Mouse (Mus musculus): ENCODE results near the gene Anks6. TPM values are rescaled to one million over a fixed set of nuclear protein-coding genes. Genes with fewer than 3 reads are reported as not detected.

The Anks6 gene
- polyA plus RNA-seq, 2 experiments = 6.5 to 14.9 TPM

GRCm38 (mm10) chr4:46997969-46998368, 59.3 kb downstream of the Anks6 start:
- Histone ChIP-seq H3K9me3 (ENCODE audit: control insufficient read depth, low read length) (no peaks in the 10 kb centered on the region), H3K9ac (ENCODE audit: low read depth, low read length, severe bottlenecking) (no peak overlapping the region), H3K4me1 (ENCODE audit: control insufficient read depth, insufficient read depth, low read length) (no peaks in the 10 kb centered on the region), H3K27me3 (ENCODE audit: control insufficient read depth, insufficient read depth, low read length) (peaks cover 16% of the 10 kb centered on the region), H3K4me2 (replicated peaks; ENCODE audit: low read depth, low read length, severe bottlenecking) (no peak overlapping the region), H3K36me3 (ENCODE audit: control insufficient read depth, insufficient read depth, low read length) (no peaks in the 10 kb centered on the region), H3K4me3 (replicated peaks; ENCODE audit: low read length) (no peak overlapping the region), H3K27ac (replicated peaks; ENCODE audit: low read depth, low read length) (no peak overlapping the region)
- TF ChIP-seq POLR2A (IDR thresholded peaks at IDR 0.05; ENCODE audit: borderline replicate concordance, extremely low read depth, insufficient read depth, insufficient read length) = no peak
- 83% methylated on average over 2 of the region's 2 CpGs for WGBS
- DNase-seq (ENCODE audit: low spot score) = no peak
- no peak for ATAC-seq (ENCODE audit: low FRiP score, low read depth)

GRCm38 (mm10) chr4:46992827-46993473, 64.3 kb downstream of the Anks6 start:
- no peaks in the 10 kb centered on the region for H3K36me3 ChIP-seq (ENCODE audit: control insufficient read depth, insufficient read depth, low read length)
- no peak for TF ChIP-seq POLR2A (IDR thresholded peaks at IDR 0.05; ENCODE audit: borderline replicate concordance, extremely low read depth, insufficient read depth, insufficient read length)
- DNase-seq (ENCODE audit: low spot score) (peak; percentile 75), ATAC-seq (ENCODE audit: low FRiP score, low read depth) (no peak)
- 5% methylated on average over 8 of the region's 8 CpGs for WGBS
- H3K4me2 ChIP-seq (replicated peaks; ENCODE audit: low read depth, low read length, severe bottlenecking) = no peak overlapping the region
- no peak overlapping the region for H3K27ac ChIP-seq (replicated peaks; ENCODE audit: low read depth, low read length)
- no peak overlapping the region for H3K4me3 ChIP-seq (replicated peaks; ENCODE audit: low read length)
- H3K9ac ChIP-seq (ENCODE audit: low read depth, low read length, severe bottlenecking) = no peak overlapping the region
- H3K4me1 ChIP-seq (ENCODE audit: control insufficient read depth, insufficient read depth, low read length) = no peaks in the 10 kb centered on the region
- peaks cover 60% of the 10 kb centered on the region for H3K27me3 ChIP-seq (ENCODE audit: control insufficient read depth, insufficient read depth, low read length)
- no peaks in the 10 kb centered on the region for H3K9me3 ChIP-seq (ENCODE audit: control insufficient read depth, low read length)

GRCm38 (mm10) chr4:46991959-46992316, 65.3 kb downstream of the Anks6 start:
- WGBS = 1% methylated on average over 29 of the region's 31 CpGs
- Histone ChIP-seq H3K4me2 (replicated peaks; ENCODE audit: low read depth, low read length, severe bottlenecking) (peak overlapping the region; percentile 92), H3K27ac (replicated peaks; ENCODE audit: low read depth, low read length) (no peak overlapping the region), H3K36me3 (ENCODE audit: control insufficient read depth, insufficient read depth, low read length) (no peaks in the 10 kb centered on the region), H3K4me3 (replicated peaks; ENCODE audit: low read length) (peak overlapping the region; percentile 49), H3K9ac (ENCODE audit: low read depth, low read length, severe bottlenecking) (0 out of 2 replicates have a peak overlapping the region, but pooled peaks have one; percentile 7), H3K27me3 (ENCODE audit: control insufficient read depth, insufficient read depth, low read length) (peaks cover 60% of the 10 kb centered on the region), H3K4me1 (ENCODE audit: control insufficient read depth, insufficient read depth, low read length) (no peaks in the 10 kb centered on the region), H3K9me3 (ENCODE audit: control insufficient read depth, low read length) (no peaks in the 10 kb centered on the region)
- ATAC-seq (ENCODE audit: low FRiP score, low read depth) (no peak), DNase-seq (ENCODE audit: low spot score) (no peak)
- TF ChIP-seq POLR2A (IDR thresholded peaks at IDR 0.05; ENCODE audit: borderline replicate concordance, extremely low read depth, insufficient read depth, insufficient read length) = no peak

- H3K27ac ChIP-seq (replicated peaks; ENCODE audit: low read depth, low read length) = no peak within 1 kb of the TSS
- H3K4me2 ChIP-seq (replicated peaks; ENCODE audit: low read depth, low read length, severe bottlenecking) = peak within 1 kb of the TSS; percentile 92
- H3K9ac ChIP-seq (ENCODE audit: low read depth, low read length, severe bottlenecking) = 0 out of 2 replicates have a peak within 1 kb of the TSS, but pooled peaks have one; percentile 7
- WGBS = 1% methylated on average over 69 of the region's 134 CpGs
- H3K27me3 ChIP-seq (ENCODE audit: control insufficient read depth, insufficient read depth, low read length) = peaks cover 60% of the 10 kb centered on the region
- no peaks in the 10 kb centered on the region for H3K36me3 ChIP-seq (ENCODE audit: control insufficient read depth, insufficient read depth, low read length)
- H3K4me1 ChIP-seq (ENCODE audit: control insufficient read depth, insufficient read depth, low read length) = no peaks in the 10 kb centered on the region
- no peak for TF ChIP-seq POLR2A (IDR thresholded peaks at IDR 0.05; ENCODE audit: borderline replicate concordance, extremely low read depth, insufficient read depth, insufficient read length)
- peak within 1 kb of the TSS; percentile 49 for H3K4me3 ChIP-seq (replicated peaks; ENCODE audit: low read length)
- no peak for ATAC-seq (ENCODE audit: low FRiP score, low read depth)
- no peak for DNase-seq (ENCODE audit: low spot score)
- no peaks in the 10 kb centered on the region for H3K9me3 ChIP-seq (ENCODE audit: control insufficient read depth, low read length)
Observed at GRCm38 (mm10) chr4:46991016-46991958, 65.9 kb downstream of the Anks6 start, which contains the start of gene Gabbr2. Gene Gabbr2, minus strand, starts transcription at chr4:46991873.

GRCm38 (mm10) chr4:46990281-46991015, 66.8 kb downstream of the Anks6 start:
- peak; percentile 18 for DNase-seq (ENCODE audit: low spot score)
- Histone ChIP-seq H3K4me3 (replicated peaks; ENCODE audit: low read length) (peak overlapping the region; percentile 49), H3K9me3 (ENCODE audit: control insufficient read depth, low read length) (no peaks in the 10 kb centered on the region), H3K27me3 (ENCODE audit: control insufficient read depth, insufficient read depth, low read length) (peaks cover 60% of the 10 kb centered on the region), H3K36me3 (ENCODE audit: control insufficient read depth, insufficient read depth, low read length) (no peaks in the 10 kb centered on the region), H3K9ac (ENCODE audit: low read depth, low read length, severe bottlenecking) (no peak overlapping the region), H3K4me1 (ENCODE audit: control insufficient read depth, insufficient read depth, low read length) (no peaks in the 10 kb centered on the region), H3K4me2 (replicated peaks; ENCODE audit: low read depth, low read length, severe bottlenecking) (peak overlapping the region; percentile 92; the same call in 1 of the 2 replicates), H3K27ac (replicated peaks; ENCODE audit: low read depth, low read length) (no peak overlapping the region)
- WGBS = 4% methylated on average over 29 of the region's 29 CpGs
- no peak for TF ChIP-seq POLR2A (IDR thresholded peaks at IDR 0.05; ENCODE audit: borderline replicate concordance, extremely low read depth, insufficient read depth, insufficient read length)
- no peak for ATAC-seq (ENCODE audit: low FRiP score, low read depth)

Data from limb, embryonic 14.5 days (tissue).